Mouse (Mus musculus): Measurements from ENCODE around the gene Rsbn1.

DNA sequence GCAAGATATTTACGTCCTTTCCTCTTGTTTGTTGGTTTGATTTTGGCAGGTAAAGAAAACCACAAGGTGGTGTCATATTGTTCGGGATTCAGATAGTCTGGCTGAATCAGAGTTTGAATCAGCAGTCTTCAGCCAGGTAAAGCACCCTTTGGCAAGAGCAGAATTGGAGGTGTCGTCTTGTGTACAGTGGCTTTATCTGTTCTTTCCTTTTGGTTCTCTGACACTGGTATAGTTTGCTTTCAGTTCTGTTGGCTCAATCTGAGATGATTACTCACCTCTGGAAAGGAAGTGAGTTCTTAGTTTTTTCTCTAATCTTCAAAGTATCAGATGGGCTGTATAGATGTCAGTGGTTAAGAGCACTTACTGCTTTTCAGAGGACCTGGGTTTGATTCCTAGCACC is 77.4 kb downstream of the Rsbn1 start:
- TF ChIP-seq CTCF (IDR thresholded peaks at IDR 0.05; ENCODE audit: low read depth) (no peak), EP300 (optimal IDR thresholded peaks at IDR 0.05) (no peak)
